Mouse (Mus musculus): ENCODE measurements around the gene Glud1. TPM values are rescaled to one million over a fixed set of nuclear protein-coding genes. Genes with fewer than 3 reads are reported as not detected.

The Glud1 gene
- polyA plus RNA-seq, 1 experiment from 2014 or later = 86.0 TPM

- peaks cover 9% of the 10 kb centered on the region for H3K4me1 ChIP-seq (replicated peaks; ENCODE audit: control insufficient read depth, insufficient read depth, low read length)
- H3K9me3 ChIP-seq (ENCODE audit: control insufficient read depth, low read length) = no peaks in the 10 kb centered on the region
- no peak overlapping the region for H3K27ac ChIP-seq (ENCODE audit: low read length)
- no peak for ATAC-seq
- no peak overlapping the region for H3K4me3 ChIP-seq (replicated peaks; ENCODE audit: low read length)
- no peaks in the 10 kb centered on the region for H3K36me3 ChIP-seq (ENCODE audit: control insufficient read depth, insufficient read depth)
- no peaks in the 10 kb centered on the region for H3K27me3 ChIP-seq (replicated peaks; ENCODE audit: control insufficient read depth, insufficient read depth, low read length)
- 90% methylated on average over 2 of the region's 2 CpGs for WGBS
- no peak overlapping the region for H3K4me2 ChIP-seq (ENCODE audit: low read length)
- no peak overlapping the region for H3K9ac ChIP-seq (replicated peaks; ENCODE audit: low read depth, low read length)
These were observed 54.6 kb downstream of the Glud1 start for GRCm38 (mm10) chr14:34365147-34365507.

- no peak overlapping the region for H3K4me2 ChIP-seq (ENCODE audit: low read length)
- no peak overlapping the region for H3K4me3 ChIP-seq (replicated peaks; ENCODE audit: low read length)
- ATAC-seq = no peak
- no peaks in the 10 kb centered on the region for H3K36me3 ChIP-seq (ENCODE audit: control insufficient read depth, insufficient read depth)
- no peak overlapping the region for H3K9ac ChIP-seq (replicated peaks; ENCODE audit: low read depth, low read length)
- WGBS = 52% methylated on average over 3 of the region's 3 CpGs
- no peaks in the 10 kb centered on the region for H3K27me3 ChIP-seq (replicated peaks; ENCODE audit: control insufficient read depth, insufficient read depth, low read length)
- no peaks in the 10 kb centered on the region for H3K9me3 ChIP-seq (ENCODE audit: control insufficient read depth, low read length)
- no peak overlapping the region for H3K27ac ChIP-seq (ENCODE audit: low read length)
- H3K4me1 ChIP-seq (replicated peaks; ENCODE audit: control insufficient read depth, insufficient read depth, low read length) = no peaks in the 10 kb centered on the region
These were observed 59.7 kb downstream of the Glud1 start for GRCm38 (mm10) chr14:34370203-34370602.

GRCm38 (mm10) chr14:34370921-34371320 lies 60.4 kb downstream of the Glud1 start:
- Histone ChIP-seq H3K4me2 (ENCODE audit: low read length) (no peak overlapping the region), H3K4me3 (replicated peaks; ENCODE audit: low read length) (no peak overlapping the region), H3K9me3 (ENCODE audit: control insufficient read depth, low read length) (no peaks in the 10 kb centered on the region), H3K27me3 (replicated peaks; ENCODE audit: control insufficient read depth, insufficient read depth, low read length) (no peaks in the 10 kb centered on the region), H3K4me1 (replicated peaks; ENCODE audit: control insufficient read depth, insufficient read depth, low read length) (no peaks in the 10 kb centered on the region), H3K36me3 (ENCODE audit: control insufficient read depth, insufficient read depth) (no peaks in the 10 kb centered on the region), H3K27ac (ENCODE audit: low read length) (no peak overlapping the region), H3K9ac (replicated peaks; ENCODE audit: low read depth, low read length) (no peak overlapping the region)
- 93% methylated on average over 3 of the region's 3 CpGs for WGBS
- no peak for ATAC-seq

GRCm38 (mm10) chr14:34371763-34372162 lies 61.2 kb downstream of the Glud1 start:
- Histone ChIP-seq H3K27ac (ENCODE audit: low read length) (no peak overlapping the region), H3K4me2 (ENCODE audit: low read length) (no peak overlapping the region), H3K4me3 (replicated peaks; ENCODE audit: low read length) (no peak overlapping the region), H3K4me1 (replicated peaks; ENCODE audit: control insufficient read depth, insufficient read depth, low read length) (no peaks in the 10 kb centered on the region), H3K36me3 (ENCODE audit: control insufficient read depth, insufficient read depth) (no peaks in the 10 kb centered on the region), H3K9me3 (ENCODE audit: control insufficient read depth, low read length) (no peaks in the 10 kb centered on the region), H3K27me3 (replicated peaks; ENCODE audit: control insufficient read depth, insufficient read depth, low read length) (no peaks in the 10 kb centered on the region), H3K9ac (replicated peaks; ENCODE audit: low read depth, low read length) (no peak overlapping the region)
- 87% methylated on average over 2 of the region's 2 CpGs for WGBS
- ATAC-seq = no peak

GRCm38 (mm10) chr14:34372646-34373045 lies 62.1 kb downstream of the Glud1 start:
- Histone ChIP-seq H3K4me1 (replicated peaks; ENCODE audit: control insufficient read depth, insufficient read depth, low read length) (no peaks in the 10 kb centered on the region), H3K36me3 (ENCODE audit: control insufficient read depth, insufficient read depth) (no peaks in the 10 kb centered on the region), H3K27me3 (replicated peaks; ENCODE audit: control insufficient read depth, insufficient read depth, low read length) (no peaks in the 10 kb centered on the region), H3K9ac (replicated peaks; ENCODE audit: low read depth, low read length) (no peak overlapping the region), H3K9me3 (ENCODE audit: control insufficient read depth, low read length) (no peaks in the 10 kb centered on the region), H3K4me2 (ENCODE audit: low read length) (no peak overlapping the region), H3K27ac (ENCODE audit: low read length) (no peak overlapping the region), H3K4me3 (replicated peaks; ENCODE audit: low read length) (no peak overlapping the region)
- WGBS = 81% methylated on average over 6 of the region's 6 CpGs
- ATAC-seq = peak; percentile 43

- Histone ChIP-seq H3K27me3 (replicated peaks; ENCODE audit: control insufficient read depth, insufficient read depth, low read length) (no peaks in the 10 kb centered on the region), H3K36me3 (ENCODE audit: control insufficient read depth, insufficient read depth) (no peaks in the 10 kb centered on the region), H3K9me3 (ENCODE audit: control insufficient read depth, low read length) (no peaks in the 10 kb centered on the region), H3K4me2 (ENCODE audit: low read length) (no peak overlapping the region), H3K4me3 (replicated peaks; ENCODE audit: low read length) (no peak overlapping the region), H3K4me1 (replicated peaks; ENCODE audit: control insufficient read depth, insufficient read depth, low read length) (peaks cover 3% of the 10 kb centered on the region), H3K27ac (ENCODE audit: low read length) (no peak overlapping the region), H3K9ac (replicated peaks; ENCODE audit: low read depth, low read length) (no peak overlapping the region)
- WGBS = 85% methylated on average over 6 of the region's 6 CpGs
- no peak for ATAC-seq
These were observed 63.1 kb downstream of the Glud1 start for GRCm38 (mm10) chr14:34373581-34373980.

GRCm38 (mm10) chr14:34374577-34374976 lies 64.0 kb downstream of the Glud1 start, which contains the start of gene Sncg:
Gene Sncg, minus strand, starts transcription at chr14:34374789.
- H3K9ac ChIP-seq (replicated peaks; ENCODE audit: low read depth, low read length) = no peak within 1 kb of the TSS
- no peak for ATAC-seq
- no peaks in the 10 kb centered on the region for H3K27me3 ChIP-seq (replicated peaks; ENCODE audit: control insufficient read depth, insufficient read depth, low read length)
- H3K4me3 ChIP-seq (replicated peaks; ENCODE audit: low read length) = no peak within 1 kb of the TSS
- H3K4me2 ChIP-seq (ENCODE audit: low read length) = no peak within 1 kb of the TSS
- H3K36me3 ChIP-seq (ENCODE audit: control insufficient read depth, insufficient read depth) = no peaks in the 10 kb centered on the region
- no peaks in the 10 kb centered on the region for H3K9me3 ChIP-seq (ENCODE audit: control insufficient read depth, low read length)
- WGBS = 70% methylated on average over 10 of the region's 10 CpGs
- no peak within 1 kb of the TSS for H3K27ac ChIP-seq (ENCODE audit: low read length)
- H3K4me1 ChIP-seq (replicated peaks; ENCODE audit: control insufficient read depth, insufficient read depth, low read length) = peaks cover 7% of the 10 kb centered on the region

GRCm38 (mm10) chr14:34375415-34375904 lies 64.9 kb downstream of the Glud1 start, which contains the start of gene Mmrn2:
Gene Mmrn2, plus strand, starts transcription at chr14:34375465.
- no peak within 1 kb of the TSS for H3K27ac ChIP-seq (ENCODE audit: low read length)
- peaks cover 7% of the 10 kb centered on the region for H3K4me1 ChIP-seq (replicated peaks; ENCODE audit: control insufficient read depth, insufficient read depth, low read length)
- no peak within 1 kb of the TSS for H3K4me2 ChIP-seq (ENCODE audit: low read length)
- no peak within 1 kb of the TSS for H3K9ac ChIP-seq (replicated peaks; ENCODE audit: low read depth, low read length)
- no peaks in the 10 kb centered on the region for H3K27me3 ChIP-seq (replicated peaks; ENCODE audit: control insufficient read depth, insufficient read depth, low read length)
- WGBS = 83% methylated on average over 13 of the region's 13 CpGs
- H3K9me3 ChIP-seq (ENCODE audit: control insufficient read depth, low read length) = no peaks in the 10 kb centered on the region
- H3K36me3 ChIP-seq (ENCODE audit: control insufficient read depth, insufficient read depth) = no peaks in the 10 kb centered on the region
- no peak for ATAC-seq
- no peak within 1 kb of the TSS for H3K4me3 ChIP-seq (replicated peaks; ENCODE audit: low read length)

GRCm38 (mm10) chr14:34375941-34376340 lies 65.4 kb downstream of the Glud1 start:
- H3K4me2 ChIP-seq (ENCODE audit: low read length) = no peak overlapping the region
- H3K27me3 ChIP-seq (replicated peaks; ENCODE audit: control insufficient read depth, insufficient read depth, low read length) = no peaks in the 10 kb centered on the region
- H3K36me3 ChIP-seq (ENCODE audit: control insufficient read depth, insufficient read depth) = no peaks in the 10 kb centered on the region
- no peak overlapping the region for H3K4me3 ChIP-seq (replicated peaks; ENCODE audit: low read length)
- 87% methylated on average over 5 of the region's 5 CpGs for WGBS
- no peak overlapping the region for H3K9ac ChIP-seq (replicated peaks; ENCODE audit: low read depth, low read length)
- no peaks in the 10 kb centered on the region for H3K9me3 ChIP-seq (ENCODE audit: control insufficient read depth, low read length)
- no peak overlapping the region for H3K27ac ChIP-seq (ENCODE audit: low read length)
- no peak for ATAC-seq
- peaks cover 7% of the 10 kb centered on the region for H3K4me1 ChIP-seq (replicated peaks; ENCODE audit: control insufficient read depth, insufficient read depth, low read length)

GRCm38 (mm10) chr14:34377121-34377520 lies 66.6 kb downstream of the Glud1 start:
- no peaks in the 10 kb centered on the region for H3K9me3 ChIP-seq (ENCODE audit: control insufficient read depth, low read length)
- H3K4me1 ChIP-seq (replicated peaks; ENCODE audit: control insufficient read depth, insufficient read depth, low read length) = peaks cover 7% of the 10 kb centered on the region
- no peaks in the 10 kb centered on the region for H3K36me3 ChIP-seq (ENCODE audit: control insufficient read depth, insufficient read depth)
- no peaks in the 10 kb centered on the region for H3K27me3 ChIP-seq (replicated peaks; ENCODE audit: control insufficient read depth, insufficient read depth, low read length)
- H3K9ac ChIP-seq (replicated peaks; ENCODE audit: low read depth, low read length) = no peak overlapping the region
- no peak for ATAC-seq
- WGBS = 83% methylated on average over 4 of the region's 4 CpGs
- H3K4me3 ChIP-seq (replicated peaks; ENCODE audit: low read length) = no peak overlapping the region
- no peak overlapping the region for H3K4me2 ChIP-seq (ENCODE audit: low read length)
- no peak overlapping the region for H3K27ac ChIP-seq (ENCODE audit: low read length)

Measured in forebrain, embryonic 16.5 days (tissue).